Mouse (Mus musculus) heart, adult 2 months (tissue): ENCODE results near the gene Adm2.

Source experiments
- CTCF ChIP-seq: fragments of 200-600 bp; IDR thresholded peaks from 2 replicates; pipeline ENCODE4 v1.8.1; 2022; ENCODE audit warnings: antibody characterized with exemption, mild to moderate bottlenecking, moderate library complexity
- EP300 ChIP-seq: fragments of 200-500 bp; IDR thresholded peaks from 2 replicates; pipeline ENCODE4 v1.6.1; 2011; ENCODE audit warnings: low read depth, low read length, control low read depth; ENCODE audit not compliant: insufficient read depth
- POLR2A ChIP-seq: fragments of 200-500 bp; IDR thresholded peaks from 2 replicates; pipeline ENCODE4 v1.6.1; 2011; ENCODE audit warnings: mild to moderate bottlenecking, low read depth, low read length, control low read depth; ENCODE audit not compliant: insufficient read depth

- no peak for TF ChIP-seq CTCF
- no peak for TF ChIP-seq POLR2A
- TF ChIP-seq EP300: no peak
These were observed 31.3 kb downstream of the Adm2 start for GRCm38 (mm10) chr15:89353837-89354236.
